Comparison of ENCODE assay signal across 18 mouse cellular contexts in genomic region chr10:41231163-41231835, GRCm38 (mm10).
"Had no signal": no experiment of that assay in that cellular context is flagged by ENCODE, and none has a peak within 500 bp of the region (broad histone marks: within the 10 kb centered on the region; RNA-seq: fewer than 3 reads in every experiment).

No protein-coding gene starts in this region.

- H3K27ac ChIP-seq: left cerebral cortex, adult 2 months; macrophage; stomach, postnatal 0 days had no signal

- H3K4me3 ChIP-seq: left cerebral cortex, adult 2 months had no signal

- DNase-seq: kidney, adult 2 months; kidney, postnatal 10 days; kidney, postnatal 36 days; layer of hippocampus, postnatal 36 days; lung, embryonic 14.5 days; midbrain, embryonic 14.5 days; right cerebral cortex, adult 18-20 months; right cerebral cortex, postnatal 14 days; right cerebral cortex, postnatal 4 days; thymus, adult 2 months; thymus, postnatal 14 days; thymus, postnatal 4 days had no signal

- H3K9ac ChIP-seq: lung, embryonic 14.5 days had no signal

- H3K4me2 ChIP-seq: liver, embryonic 11.5 days; lung, embryonic 14.5 days; midbrain, embryonic 11.5 days had no signal

- ATAC-seq: lung, postnatal 0 days had no signal
